19 mouse cellular contexts compared by ENCODE assay signal in the genomic region with DNA sequence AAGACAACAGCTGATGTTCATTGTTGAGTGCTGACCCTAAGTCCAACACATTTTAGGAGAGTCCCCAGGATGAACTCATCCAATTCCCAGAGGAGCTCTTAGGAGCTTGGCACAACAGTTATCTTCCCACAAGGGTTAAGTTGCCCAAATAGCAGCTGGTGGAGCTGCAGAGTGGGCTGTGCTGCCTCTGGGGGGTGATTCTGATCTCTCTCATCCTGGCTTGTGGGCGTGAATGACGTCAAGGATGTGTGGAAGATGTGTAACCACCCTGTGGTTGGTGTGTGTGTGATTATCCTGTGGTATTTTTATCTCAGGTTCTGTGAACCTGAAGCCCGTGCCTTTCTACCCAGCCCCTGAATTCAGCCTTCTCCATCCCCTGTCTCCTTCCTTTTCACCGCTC.
DNase-seq lines count a peak whose midpoint lies in the region; ATAC-seq and TF ChIP-seq lines count a peak whose summit lies in the region.
"Had no signal": no experiment of that assay in that cellular context is flagged by ENCODE, and none has a peak within 500 bp of the region (broad histone marks: within the 10 kb centered on the region; RNA-seq: fewer than 3 reads in every experiment).

No protein-coding gene starts in this region.

- H3K36me3 ChIP-seq in myocyte (ENCODE audit: control insufficient read depth, insufficient read depth), result no peaks in the 10 kb centered on the region
- H3K36me3 ChIP-seq in intestine, embryonic 15.5 days, result no peaks in the 10 kb centered on the region
- H3K36me3 ChIP-seq: embryonic facial prominence, embryonic 12.5 days; forebrain, embryonic 15.5 days; heart, embryonic 10.5 days; hindbrain, embryonic 12.5 days had no signal

- H3K9me3 ChIP-seq in intestine, embryonic 15.5 days, result no peaks in the 10 kb centered on the region
- H3K9me3 ChIP-seq: embryonic facial prominence, embryonic 12.5 days; forebrain, embryonic 15.5 days; heart, embryonic 10.5 days; hindbrain, embryonic 12.5 days had no signal

- no peak overlapping the region for H3K4me2 ChIP-seq in myocyte (ENCODE audit: low read depth)
- H3K4me2 ChIP-seq in intestine, embryonic 15.5 days (replicated peaks), result no peak overlapping the region
- H3K4me2 ChIP-seq: embryonic facial prominence, embryonic 12.5 days; forebrain, embryonic 15.5 days; hindbrain, embryonic 12.5 days had no signal

- peak; percentile 62; the same call in 1 of the 2 replicates for ATAC-seq in frontal cortex, adult (ENCODE audit: low TSS enrichment)
- ATAC-seq in intestine, embryonic 15.5 days, result no peak
- ATAC-seq: forebrain, embryonic 15.5 days; hindbrain, embryonic 16.5 days had no signal

- no peaks in the 10 kb centered on the region for H3K27me3 ChIP-seq in myocyte (ENCODE audit: control insufficient read depth, insufficient read depth, insufficient read length)
- no peaks in the 10 kb centered on the region for H3K27me3 ChIP-seq in intestine, embryonic 15.5 days (replicated peaks)
- H3K27me3 ChIP-seq: embryonic facial prominence, embryonic 12.5 days; forebrain, embryonic 15.5 days; hindbrain, embryonic 12.5 days had no signal

- no peak overlapping the region for H3ac ChIP-seq in myocyte (ENCODE audit: control insufficient read depth, insufficient read length)

- no peak overlapping the region for H3K27ac ChIP-seq in intestine, embryonic 15.5 days
- H3K27ac ChIP-seq: embryonic facial prominence, embryonic 12.5 days; forebrain, embryonic 15.5 days; heart, embryonic 10.5 days; hindbrain, embryonic 12.5 days had no signal

- H3K4me1 ChIP-seq in intestine, embryonic 15.5 days (replicated peaks), result no peaks in the 10 kb centered on the region
- H3K4me1 ChIP-seq: embryonic facial prominence, embryonic 12.5 days; forebrain, embryonic 15.5 days; hindbrain, embryonic 12.5 days had no signal

- H3K79me2 ChIP-seq in myocyte (ENCODE audit: control insufficient read depth, insufficient read depth), result no peaks in the 10 kb centered on the region

- 65% methylated on average over 4 of the region's 4 CpGs for WGBS in intestine, embryonic 15.5 days

- no peak overlapping the region for H3K9ac ChIP-seq in intestine, embryonic 15.5 days
- H3K9ac ChIP-seq: embryonic facial prominence, embryonic 12.5 days; forebrain, embryonic 15.5 days; hindbrain, embryonic 12.5 days had no signal

- no peak for DNase-seq in frontal cortex, postnatal 14 days (ENCODE audit: low spot score in 2 of 2)
- peak; percentile 21 for DNase-seq in right cerebral cortex, postnatal 25 days
- DNase-seq in right cerebral cortex, postnatal 14 days, result no peak
- peak; percentile 12 for DNase-seq in CD4-positive helper T cell, adult 2 months (ENCODE audit: low read depth, low spot score)
- DNase-seq: adrenal gland, postnatal 10 days; cerebellum, adult 11-12 months; cerebellum, adult 9-10 months; cerebellum, postnatal 25 days; gastrocnemius, postnatal 25 days; heart, postnatal 10 days; heart, postnatal 4 days had no signal

- H3K4me3 ChIP-seq in myocyte, result no peak overlapping the region
- no peak overlapping the region for H3K4me3 ChIP-seq in intestine, embryonic 15.5 days (replicated peaks)
- H3K4me3 ChIP-seq: embryonic facial prominence, embryonic 12.5 days; forebrain, embryonic 15.5 days; heart, embryonic 10.5 days; hindbrain, embryonic 12.5 days had no signal

- TF ChIP-seq POLR2A in myocyte (IDR thresholded peaks at IDR 0.05; ENCODE audit: insufficient read length, low read depth), result no peak

TF ChIP-seq in myocyte, 11 proteins besides CTCF, POLR2A, EP300 and RAD21:
- no peak for TF ChIP-seq MAX (IDR thresholded peaks at IDR 0.05; ENCODE audit: low read depth)
- no peak for TF ChIP-seq USF1 (IDR thresholded peaks at IDR 0.05; ENCODE audit: low read depth)
- peak; percentile 7 for TF ChIP-seq TCF12 (IDR thresholded peaks at IDR 0.05; ENCODE audit: insufficient read depth, poor library complexity, severe bottlenecking)
- peak in 1 of 3 experiments; percentile 17 for TF ChIP-seq MYOG (IDR thresholded peaks at IDR 0.05; ENCODE audit: control insufficient read depth in 1 of 3, insufficient read depth in 1 of 3, insufficient read length in 2 of 3, low read depth in 2 of 3)
- TF ChIP-seq SRF (IDR thresholded peaks at IDR 0.05; ENCODE audit: control insufficient read depth, insufficient read length, low read depth), result no peak
- TF ChIP-seq REST (IDR thresholded peaks at IDR 0.05; ENCODE audit: insufficient read depth, insufficient read length), result no peak
- no peak for TF ChIP-seq CEBPB (IDR thresholded peaks at IDR 0.05; ENCODE audit: insufficient read depth, poor library complexity, severe bottlenecking)
- peak in 2 of 3 experiments; percentile 68 to 73 for TF ChIP-seq MYOD1 (IDR thresholded peaks at IDR 0.05; ENCODE audit: control insufficient read depth in 1 of 3, insufficient read length in 2 of 3, low read depth in 2 of 3)
- TF ChIP-seq POLR2AphosphoS2 (IDR thresholded peaks at IDR 0.05; ENCODE audit: insufficient read length, low read depth), result no peak

Comparison
In these comparisons a context has a peak if more than half of its experiments do, and no peak if none do; other contexts are left out.
1. DNase-seq: peak in right cerebral cortex, postnatal 25 days (single experiment) and CD4-positive helper T cell, adult 2 months (single experiment); none in frontal cortex, postnatal 14 days (0 of 2) and right cerebral cortex, postnatal 14 days (single experiment).